Mouse (Mus musculus): Measurements from ENCODE around the gene Zdhhc21.

DNA sequence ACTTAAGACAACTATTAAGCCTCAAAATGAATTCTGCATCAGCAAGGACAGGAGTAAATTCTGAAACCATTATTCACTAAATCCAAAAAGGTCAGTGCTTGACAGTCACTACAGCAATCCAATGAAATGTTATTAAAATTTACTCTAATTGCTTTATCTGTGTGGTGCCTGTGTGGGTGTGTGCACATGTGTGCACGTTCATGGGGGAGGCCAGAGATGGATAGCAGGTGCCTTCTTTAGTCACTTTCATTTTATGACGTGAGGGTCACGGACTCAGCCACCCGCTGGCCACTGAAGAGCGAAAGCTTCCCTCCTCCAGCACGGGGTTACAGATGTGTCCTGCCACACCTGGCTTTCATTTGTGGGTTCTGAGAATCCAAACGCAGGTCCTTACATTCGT is 43.4 kb downstream of the Zdhhc21 start:
- TF ChIP-seq CTCF (conservative IDR thresholded peaks at IDR 0.05; ENCODE audit: low read length) = no peak
- TF ChIP-seq POU5F1 (IDR thresholded peaks at IDR 0.05; ENCODE audit: borderline replicate concordance, low read length) = no peak
